Mouse (Mus musculus) limb, embryonic 12.5 days (tissue): ENCODE measurements at regions not wholly inside any gene's neighbourhood (a gene's known extent, or its start where the extent isn't known, plus 50 kb on each side); places are given as distances from the start of the nearest gene placed in this dataset.

ENCODE experiments used
- ATAC-seq: fragments of 200-750 bp; cut with Nextera tagmentation; 2 replicates; pipeline ENCODE4 v1.8.0; 2017; ENCODE audit warnings: low read depth, moderate TSS enrichment; ENCODE audit not compliant: insufficient number of reproducible peaks, insufficient read depth, low FRiP score, low TSS enrichment
- H3K27ac ChIP-seq: fragments of 300-500 bp; sonication (generic); 2 replicates; pipeline ENCODE4 v1.5.1; 2016; ENCODE audit warnings: mild to moderate bottlenecking, moderate library complexity
- H3K27me3 ChIP-seq: fragments of 300-500 bp; sonication (generic); 2 replicates; pipeline ENCODE4 v1.6.1; 2016; ENCODE audit warnings: mild to moderate bottlenecking, moderate library complexity
- H3K36me3 ChIP-seq: fragments of 300-500 bp; sonication (generic); 2 replicates; pipeline ENCODE4 v1.6.1; 2016; ENCODE audit warnings: mild to moderate bottlenecking, moderate library complexity
- H3K4me1 ChIP-seq: fragments of 300-500 bp; sonication (generic); replicated peaks from 2 replicates; pipeline ENCODE4 v1.6.1; 2016
- H3K4me2 ChIP-seq: fragments of 300-500 bp; sonication (generic); 2 replicates; pipeline ENCODE4 v1.6.1; 2016; ENCODE audit warnings: mild to moderate bottlenecking, moderate library complexity
- H3K4me3 ChIP-seq: fragments of 300-500 bp; sonication (generic); replicated peaks from 2 replicates; pipeline ENCODE4 v1.5.1; 2016; ENCODE audit warnings: mild to moderate bottlenecking
- H3K9ac ChIP-seq: fragments of 300-500 bp; sonication (generic); replicated peaks from 2 replicates; pipeline ENCODE4 v1.6.1; 2016; ENCODE audit warnings: mild to moderate bottlenecking, moderate library complexity
- H3K9me3 ChIP-seq: fragments of 300-500 bp; sonication (generic); 2 replicates; pipeline ENCODE4 v1.6.1; 2016; ENCODE audit warnings: mild to moderate bottlenecking, moderate library complexity
- WGBS: fragments of 180-500 bp; shearing (Covaris S2); methylation state at CpG from one replicate; pipeline ENCODE4 v1.1.7; 2016; 5-methylcytosine and 5-hydroxymethylcytosine counted together

GRCm38 (mm10) chr6:19755647-19756046 is 889.5 kb downstream of the Ankrd7 start:
- ATAC-seq, result peak; percentile 56; the same call in 1 of the 2 replicates
- H3K4me2 ChIP-seq, result no peak overlapping the region
- H3K4me3 ChIP-seq, result no peak overlapping the region
- WGBS, result 89% methylated on average over 3 of the region's 3 CpGs
- no peaks in the 10 kb centered on the region for H3K27me3 ChIP-seq
- no peak overlapping the region for H3K9ac ChIP-seq
- H3K4me1 ChIP-seq, result no peaks in the 10 kb centered on the region
- H3K36me3 ChIP-seq, result no peaks in the 10 kb centered on the region
- H3K27ac ChIP-seq, result no peak overlapping the region
- H3K9me3 ChIP-seq, result no peaks in the 10 kb centered on the region

GRCm38 (mm10) chr6:19765410-19765809 is 899.3 kb downstream of the Ankrd7 start:
- 93% methylated on average over 1 of the region's 1 CpGs for WGBS
- no peaks in the 10 kb centered on the region for H3K36me3 ChIP-seq
- H3K4me1 ChIP-seq, result peaks cover 3% of the 10 kb centered on the region; the same call in 1 of the 2 replicates
- no peak overlapping the region for H3K4me3 ChIP-seq
- H3K9me3 ChIP-seq, result no peaks in the 10 kb centered on the region
- no peak for ATAC-seq
- H3K27ac ChIP-seq, result no peak overlapping the region
- H3K4me2 ChIP-seq, result no peak overlapping the region
- no peak overlapping the region for H3K9ac ChIP-seq
- no peaks in the 10 kb centered on the region for H3K27me3 ChIP-seq
